Mouse (Mus musculus) embryonic facial prominence, embryonic 12.5 days (tissue): ENCODE results near the gene Med18. TPM values are rescaled to one million over a fixed set of nuclear protein-coding genes. Genes with fewer than 3 reads are reported as not detected.

Experiments used
- ATAC-seq: fragments of 200-750 bp; cut with Nextera tagmentation; 2 replicates; pipeline ENCODE4 v1.8.0; 2017; ENCODE audit not compliant: insufficient number of reproducible peaks, insufficient read depth, low FRiP score, low TSS enrichment
- H3K27ac ChIP-seq: fragments of 300-500 bp; sonication (generic); 2 replicates; pipeline ENCODE4 v1.5.1; 2016; ENCODE audit warnings: mild to moderate bottlenecking
- H3K27me3 ChIP-seq: fragments of 300-500 bp; sonication (generic); 2 replicates; pipeline ENCODE4 v1.6.1; 2016; ENCODE audit warnings: mild to moderate bottlenecking, moderate library complexity
- H3K36me3 ChIP-seq: fragments of 300-500 bp; sonication (generic); 2 replicates; pipeline ENCODE4 v1.6.1; 2016; ENCODE audit warnings: mild to moderate bottlenecking
- H3K4me1 ChIP-seq: fragments of 300-500 bp; sonication (generic); 2 replicates; pipeline ENCODE4 v1.6.1; 2016
- H3K4me2 ChIP-seq: fragments of 300-500 bp; sonication (generic); replicated peaks from 2 replicates; pipeline ENCODE4 v1.6.1; 2016; ENCODE audit warnings: mild to moderate bottlenecking, moderate library complexity
- H3K4me3 ChIP-seq: fragments of 300-500 bp; sonication (generic); 2 replicates; pipeline ENCODE4 v1.5.1; 2016; ENCODE audit warnings: mild to moderate bottlenecking
- H3K9ac ChIP-seq: fragments of 300-500 bp; sonication (generic); 2 replicates; pipeline ENCODE4 v1.6.1; 2016; ENCODE audit warnings: mild to moderate bottlenecking, moderate library complexity
- H3K9me3 ChIP-seq: fragments of 300-500 bp; sonication (generic); 2 replicates; pipeline ENCODE4 v1.6.1; 2016; ENCODE audit warnings: mild to moderate bottlenecking, moderate library complexity
- WGBS: fragments of 180-500 bp; shearing (Covaris S2); methylation state at CpG from one replicate; pipeline ENCODE4 v1.1.7; 2016; 5-methylcytosine and 5-hydroxymethylcytosine counted together
- polyA plus RNA-seq: library from polyadenylated mRNA; unstranded; fragments of >200 nt; fragmentation: Nextera tagmentation; extraction: Ambion mirVana; gene quantifications from 2 replicates; pipeline ENCODE4 v1.2.1, GENCODE M21; 2016

Gene Med18
- polyA plus RNA-seq, 1 experiment from 2014 or later = 32.1 TPM

DNA sequence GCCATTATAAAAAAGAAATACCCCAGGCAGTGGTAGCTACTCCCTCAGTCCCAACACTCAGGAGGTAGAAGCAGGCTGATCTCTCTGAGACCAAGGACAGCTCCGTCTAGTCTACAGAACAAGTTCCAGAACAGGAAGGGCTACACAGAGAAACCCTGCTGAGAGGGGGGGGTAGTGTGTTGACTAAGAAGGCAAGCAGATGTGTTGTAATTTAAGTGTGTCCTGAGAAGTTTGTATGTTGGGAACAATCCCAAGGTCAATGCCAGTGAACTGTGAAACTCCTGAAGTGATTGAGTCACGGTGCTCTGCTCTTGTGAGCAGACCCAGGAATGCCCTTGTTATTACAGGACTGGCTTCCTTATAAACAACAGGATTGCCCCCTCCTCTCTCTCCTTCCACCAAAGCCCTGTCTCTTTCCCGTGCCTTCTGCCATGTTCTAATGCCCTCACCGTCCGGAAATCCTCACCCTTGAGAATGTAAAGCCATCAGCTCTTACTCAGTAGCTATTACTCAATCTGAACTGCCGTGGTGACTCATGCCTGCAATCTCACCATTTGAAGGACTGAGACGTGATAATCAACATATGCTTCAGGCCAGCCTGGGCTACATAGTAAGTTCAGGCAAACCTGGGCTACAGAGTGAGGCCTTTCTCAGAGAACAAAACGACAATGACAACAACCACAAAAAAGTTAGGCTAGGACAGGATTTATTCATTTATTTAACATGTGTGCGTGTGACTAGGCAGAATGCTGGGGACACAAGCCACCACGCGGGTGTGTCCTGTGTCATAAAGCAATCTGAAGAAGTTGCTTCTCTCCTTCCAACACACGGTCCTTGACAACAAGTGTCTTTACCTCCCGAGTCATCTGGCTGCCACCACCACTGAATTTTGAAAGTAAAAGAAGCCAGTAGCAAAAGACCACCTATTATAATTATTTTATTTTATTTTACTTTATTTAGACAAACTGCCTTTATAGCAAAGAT, 12.5 kb upstream of the Med18 start:
- no peak overlapping the region for H3K9ac ChIP-seq
- no peak for ATAC-seq
- no peaks in the 10 kb centered on the region for H3K27me3 ChIP-seq
- H3K9me3 ChIP-seq = no peaks in the 10 kb centered on the region
- H3K4me2 ChIP-seq = no peak overlapping the region
- H3K4me3 ChIP-seq = no peak overlapping the region
- H3K4me1 ChIP-seq = no peaks in the 10 kb centered on the region
- H3K36me3 ChIP-seq = no peaks in the 10 kb centered on the region
- no peak overlapping the region for H3K27ac ChIP-seq
- WGBS = 77% methylated on average over 13 of the region's 13 CpGs

DNA sequence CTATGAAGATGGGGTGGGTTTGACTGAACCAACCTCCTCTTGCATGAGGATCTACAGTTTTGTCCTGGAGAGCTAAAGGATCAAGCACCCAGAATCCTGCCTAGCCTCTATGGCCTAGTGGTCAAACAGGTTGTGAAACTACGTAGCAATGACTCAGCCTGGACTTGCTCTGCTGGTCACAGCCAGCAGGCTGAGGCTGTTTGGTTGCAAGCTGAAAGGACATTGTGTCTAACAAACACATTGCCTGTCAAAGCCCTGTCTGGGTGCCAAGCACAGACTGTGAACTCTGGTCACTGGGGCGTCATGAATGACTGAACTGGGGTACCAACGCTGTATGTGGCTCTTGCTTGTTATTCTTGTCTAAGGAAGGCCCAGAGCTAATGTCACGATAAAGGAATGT, 10.9 kb upstream of the Med18 start:
- Histone ChIP-seq H3K4me3 (no peak overlapping the region), H3K9me3 (no peaks in the 10 kb centered on the region), H3K27ac (no peak overlapping the region), H3K27me3 (no peaks in the 10 kb centered on the region), H3K4me2 (no peak overlapping the region), H3K4me1 (peaks cover 9% of the 10 kb centered on the region; the same call in 1 of the 2 replicates), H3K36me3 (no peaks in the 10 kb centered on the region), H3K9ac (no peak overlapping the region)
- 73% methylated on average over 4 of the region's 4 CpGs for WGBS
- ATAC-seq = no peak

DNA sequence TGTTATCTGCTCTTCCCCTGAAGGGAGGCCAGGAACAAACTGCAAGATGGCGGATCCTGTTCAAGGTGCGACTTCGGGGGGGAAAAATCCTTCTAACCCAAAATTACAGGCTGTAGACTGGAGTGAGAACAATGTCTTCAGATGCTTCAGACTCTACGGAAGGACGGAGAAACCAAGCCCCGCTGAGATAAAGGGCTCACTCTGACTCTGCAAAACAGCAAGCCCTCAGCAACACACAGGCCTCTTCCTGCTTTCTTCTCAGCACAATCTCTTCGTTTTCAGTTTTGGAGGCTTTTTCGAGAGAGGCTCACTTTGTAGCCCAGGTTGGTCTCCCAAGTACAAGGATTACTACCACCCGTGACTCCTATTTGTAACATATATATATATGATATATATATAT, 9.7 kb upstream of the Med18 start:
- Histone ChIP-seq H3K4me1 (peaks cover 10% of the 10 kb centered on the region; the same call in 1 of the 2 replicates), H3K27ac (no peak overlapping the region), H3K9me3 (no peaks in the 10 kb centered on the region), H3K4me2 (no peak overlapping the region), H3K27me3 (no peaks in the 10 kb centered on the region), H3K36me3 (no peaks in the 10 kb centered on the region), H3K9ac (no peak overlapping the region), H3K4me3 (no peak overlapping the region)
- WGBS = 87% methylated on average over 9 of the region's 9 CpGs
- no peak for ATAC-seq

DNA sequence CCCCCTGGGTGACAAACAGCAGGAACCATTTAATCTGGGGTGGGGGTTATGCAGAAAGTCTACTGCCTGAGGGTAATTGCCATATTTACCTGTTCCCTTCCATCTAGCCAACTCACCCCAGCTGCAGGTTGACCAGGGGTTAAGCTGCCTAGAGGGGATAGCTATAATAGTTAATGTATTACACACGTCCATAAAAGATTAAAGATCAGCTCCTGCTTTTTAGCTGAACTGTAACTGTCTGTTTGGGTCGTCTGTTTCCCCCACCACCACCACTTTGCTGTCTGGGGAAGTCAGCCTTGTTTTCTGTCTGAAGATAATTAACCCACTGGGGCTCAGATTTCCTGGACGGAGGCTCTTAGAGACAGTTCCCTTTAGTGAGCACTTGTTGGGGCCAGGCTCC, 6.2 kb upstream of the Med18 start:
- Histone ChIP-seq H3K4me2 (no peak overlapping the region), H3K4me1 (peaks cover 10% of the 10 kb centered on the region; the same call in 1 of the 2 replicates), H3K9me3 (no peaks in the 10 kb centered on the region), H3K9ac (no peak overlapping the region), H3K36me3 (no peaks in the 10 kb centered on the region), H3K4me3 (no peak overlapping the region), H3K27me3 (no peaks in the 10 kb centered on the region), H3K27ac (no peak overlapping the region)
- 5% methylated on average over 3 of the region's 3 CpGs for WGBS
- no peak for ATAC-seq

DNA sequence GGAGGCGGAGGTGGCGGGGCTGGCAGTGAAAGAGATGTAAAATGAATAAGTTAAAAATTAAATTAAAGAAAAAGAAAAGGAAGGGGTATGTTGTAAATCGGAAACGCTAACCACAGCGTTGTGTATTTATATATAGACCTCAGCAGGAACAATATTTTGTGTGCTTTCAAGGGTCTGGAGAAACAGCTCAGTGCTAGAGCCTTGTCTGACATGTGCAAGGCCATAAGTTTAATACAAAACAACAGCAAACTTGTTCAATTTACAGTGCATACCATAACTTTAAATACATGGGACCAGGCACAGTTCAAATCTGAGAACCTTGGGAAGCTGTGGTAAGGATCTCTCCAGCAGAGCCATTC, 513 bp upstream of the Med18 start:
- peak overlapping the region; percentile 79 for H3K4me3 ChIP-seq
- H3K4me1 ChIP-seq = peaks cover 16% of the 10 kb centered on the region
- H3K27me3 ChIP-seq = no peaks in the 10 kb centered on the region
- H3K4me2 ChIP-seq = peak overlapping the region; percentile 85
- under 1% methylated on average over 5 of the region's 5 CpGs for WGBS
- ATAC-seq = no peak
- H3K9me3 ChIP-seq = no peaks in the 10 kb centered on the region
- 0 out of 2 replicates have a peak overlapping the region, but pooled peaks have one; percentile 80 for H3K27ac ChIP-seq
- H3K36me3 ChIP-seq = peaks cover 18% of the 10 kb centered on the region
- no peak overlapping the region for H3K9ac ChIP-seq

DNA sequence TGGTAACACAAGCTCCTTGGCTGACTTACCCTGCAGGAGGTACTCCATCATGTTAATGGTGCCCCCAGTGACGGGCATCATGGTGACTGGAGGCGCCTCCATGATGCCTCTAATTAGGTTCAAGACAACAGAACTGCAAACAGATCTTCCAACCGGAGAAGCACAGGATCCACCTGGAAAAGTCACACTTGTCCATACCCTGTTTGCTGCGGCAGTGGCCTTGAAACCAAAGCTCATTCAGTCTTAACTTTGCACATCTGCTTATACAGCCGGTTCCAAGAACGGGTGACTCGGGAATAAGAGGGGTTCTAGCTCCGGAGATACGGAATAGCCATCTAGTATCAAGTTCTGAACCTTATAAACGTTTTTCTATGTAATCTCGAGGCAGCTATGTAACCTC, 885 bp downstream of the Med18 start:
- H3K9ac ChIP-seq = peak overlapping the region; percentile 75
- peak overlapping the region; percentile 85 for H3K4me2 ChIP-seq
- no peak overlapping the region for H3K27ac ChIP-seq
- H3K27me3 ChIP-seq = no peaks in the 10 kb centered on the region
- peaks cover 28% of the 10 kb centered on the region for H3K36me3 ChIP-seq
- no peak for ATAC-seq
- peaks cover 16% of the 10 kb centered on the region for H3K4me1 ChIP-seq
- 8% methylated on average over 11 of the region's 11 CpGs for WGBS
- no peaks in the 10 kb centered on the region for H3K9me3 ChIP-seq
- peak overlapping the region; percentile 79 for H3K4me3 ChIP-seq

DNA sequence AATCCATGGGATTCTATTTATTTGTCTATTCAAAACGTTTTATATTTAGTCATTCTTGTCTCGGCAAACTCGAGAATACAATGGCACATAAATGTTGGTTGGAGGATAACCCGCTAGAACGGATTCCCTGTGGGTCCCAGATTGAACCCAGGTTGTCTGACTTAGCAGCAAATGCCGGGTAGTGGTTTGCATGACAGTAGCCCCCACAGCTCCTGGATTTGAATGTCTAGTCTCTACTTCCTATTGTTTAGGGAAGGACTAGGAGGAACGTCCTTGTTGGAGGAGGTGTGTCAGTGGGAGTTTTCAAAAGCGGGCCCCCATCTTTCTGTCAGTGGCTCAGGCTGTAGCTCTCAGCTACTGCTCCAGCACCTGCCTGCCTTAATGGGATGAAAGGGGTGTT, 3.5 kb downstream of the Med18 start:
- Histone ChIP-seq H3K27ac (no peak overlapping the region), H3K4me2 (no peak overlapping the region), H3K4me1 (peaks cover 16% of the 10 kb centered on the region), H3K4me3 (no peak overlapping the region), H3K9me3 (no peaks in the 10 kb centered on the region), H3K27me3 (no peaks in the 10 kb centered on the region), H3K36me3 (peaks cover 33% of the 10 kb centered on the region), H3K9ac (no peak overlapping the region)
- WGBS = 91% methylated on average over 8 of the region's 8 CpGs
- no peak for ATAC-seq

DNA sequence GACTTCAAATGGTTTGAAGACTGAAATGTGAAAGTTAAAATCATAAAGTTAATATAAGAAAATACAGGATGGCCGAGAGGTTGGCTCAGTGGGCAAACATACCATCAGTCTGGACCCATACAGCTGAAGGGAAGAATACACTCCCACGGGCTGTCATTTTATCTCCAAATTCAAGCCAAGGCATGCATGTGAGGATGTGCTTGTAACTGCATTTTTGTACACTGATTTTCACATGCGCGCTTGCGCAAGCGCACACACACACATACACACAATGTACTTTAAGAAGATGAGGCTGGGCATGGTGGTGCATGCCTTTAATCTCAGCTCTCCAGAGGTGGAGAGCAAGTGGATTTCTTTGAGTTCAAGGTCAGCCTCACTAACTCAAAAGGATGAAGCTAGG, 8.2 kb downstream of the Med18 start:
- no peak overlapping the region for H3K27ac ChIP-seq
- 87% methylated on average over 6 of the region's 6 CpGs for WGBS
- ATAC-seq = no peak
- H3K4me2 ChIP-seq = no peak overlapping the region
- peaks cover 28% of the 10 kb centered on the region for H3K36me3 ChIP-seq
- no peaks in the 10 kb centered on the region for H3K9me3 ChIP-seq
- H3K4me1 ChIP-seq = no peaks in the 10 kb centered on the region
- no peak overlapping the region for H3K9ac ChIP-seq
- no peak overlapping the region for H3K4me3 ChIP-seq
- no peaks in the 10 kb centered on the region for H3K27me3 ChIP-seq

DNA sequence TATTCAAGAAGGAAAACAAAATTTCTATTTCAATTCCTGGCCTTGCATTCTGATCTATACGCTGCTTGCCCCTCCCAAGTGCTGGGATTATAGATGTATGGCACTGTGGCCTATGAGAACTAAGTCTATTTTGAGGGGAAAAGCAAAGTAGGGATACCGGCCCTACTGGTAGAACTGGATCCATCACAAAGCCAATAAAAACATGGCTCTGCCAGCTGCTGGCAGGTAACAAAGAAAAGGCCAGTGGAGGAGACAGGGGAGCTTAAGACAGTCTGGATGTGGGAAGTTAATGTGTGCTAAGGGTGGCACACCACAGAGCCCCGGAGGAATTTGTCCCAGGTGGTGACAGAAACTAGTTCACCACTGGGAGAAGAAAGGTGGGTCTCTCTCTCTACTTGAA, 8.6 kb downstream of the Med18 start:
- peaks cover 24% of the 10 kb centered on the region for H3K36me3 ChIP-seq
- no peak overlapping the region for H3K9ac ChIP-seq
- H3K27ac ChIP-seq = no peak overlapping the region
- 86% methylated on average over 3 of the region's 3 CpGs for WGBS
- no peak for ATAC-seq
- no peaks in the 10 kb centered on the region for H3K27me3 ChIP-seq
- H3K4me1 ChIP-seq = no peaks in the 10 kb centered on the region
- no peak overlapping the region for H3K4me3 ChIP-seq
- no peaks in the 10 kb centered on the region for H3K9me3 ChIP-seq
- H3K4me2 ChIP-seq = no peak overlapping the region

DNA sequence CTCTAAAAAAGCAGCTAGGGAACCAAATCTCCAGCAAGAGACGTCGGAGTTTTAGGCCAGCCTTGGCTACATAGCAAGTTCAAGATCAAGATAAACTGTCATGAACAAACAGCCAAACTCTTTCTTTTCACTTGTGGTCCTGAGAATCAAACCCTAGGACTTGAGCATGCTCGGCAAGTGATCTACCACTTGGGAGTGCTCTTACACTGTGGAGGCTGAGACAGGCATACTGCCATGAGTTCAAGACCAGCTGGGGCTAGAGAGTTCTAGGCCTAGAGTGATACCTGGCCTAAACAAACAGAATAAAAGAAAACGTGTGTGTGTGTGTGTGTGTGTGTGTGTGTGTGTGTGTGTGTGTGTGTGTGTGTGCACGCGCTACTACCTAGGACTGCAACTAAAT, 9.5 kb downstream of the Med18 start:
- Histone ChIP-seq H3K36me3 (peaks cover 14% of the 10 kb centered on the region), H3K27ac (no peak overlapping the region), H3K4me1 (no peaks in the 10 kb centered on the region), H3K9me3 (no peaks in the 10 kb centered on the region), H3K4me2 (no peak overlapping the region), H3K27me3 (no peaks in the 10 kb centered on the region), H3K9ac (no peak overlapping the region), H3K4me3 (no peak overlapping the region)
- no peak for ATAC-seq
- 81% methylated on average over 5 of the region's 6 CpGs for WGBS

DNA sequence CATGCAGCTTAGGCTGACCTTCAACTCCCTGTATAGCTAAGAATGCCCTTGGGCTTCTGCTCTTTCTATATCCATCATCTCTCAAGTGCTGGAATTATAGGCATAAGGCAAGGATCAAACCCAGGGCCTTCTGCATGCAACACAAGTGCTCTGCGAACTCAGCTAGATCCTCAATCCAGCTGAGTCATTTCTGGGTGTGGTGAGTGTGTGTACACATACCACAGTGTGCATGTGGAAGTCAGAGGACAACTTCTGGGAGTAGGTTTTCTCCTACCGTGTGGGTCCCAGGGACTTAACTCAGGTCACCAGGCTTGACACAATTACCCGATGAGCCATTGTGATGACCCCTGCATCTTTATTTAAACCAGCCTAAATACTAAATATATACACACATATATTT, 13.9 kb downstream of the Med18 start:
- H3K36me3 ChIP-seq = no peaks in the 10 kb centered on the region
- WGBS = 80% methylated on average over 3 of the region's 3 CpGs
- no peak for ATAC-seq
- no peaks in the 10 kb centered on the region for H3K4me1 ChIP-seq
- H3K27me3 ChIP-seq = no peaks in the 10 kb centered on the region
- no peaks in the 10 kb centered on the region for H3K9me3 ChIP-seq
- no peak overlapping the region for H3K4me3 ChIP-seq
- no peak overlapping the region for H3K9ac ChIP-seq
- no peak overlapping the region for H3K27ac ChIP-seq
- H3K4me2 ChIP-seq = no peak overlapping the region

DNA sequence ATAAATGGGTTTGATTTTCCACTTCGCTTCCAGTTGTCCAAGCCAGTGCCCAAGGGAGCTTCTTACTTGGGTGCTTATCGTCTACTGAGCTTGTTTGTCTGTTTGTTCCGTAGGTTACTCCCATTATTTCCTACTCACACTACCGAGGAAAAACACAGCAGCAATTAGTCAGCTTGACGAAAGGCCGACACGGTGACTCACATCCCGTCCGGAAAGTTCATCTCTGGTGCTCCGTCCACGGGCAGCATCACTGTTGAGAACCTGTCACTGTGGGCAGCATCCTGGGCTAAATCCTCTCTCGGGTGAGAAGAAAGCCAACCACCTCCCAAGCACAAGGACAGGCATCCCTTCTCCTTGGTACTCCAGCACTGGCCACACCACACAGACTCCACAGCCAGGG, 17.6 kb downstream of the Med18 start:
- Histone ChIP-seq H3K4me1 (no peaks in the 10 kb centered on the region), H3K4me3 (no peak overlapping the region), H3K4me2 (no peak overlapping the region), H3K9me3 (no peaks in the 10 kb centered on the region), H3K9ac (no peak overlapping the region), H3K27me3 (no peaks in the 10 kb centered on the region), H3K36me3 (no peaks in the 10 kb centered on the region), H3K27ac (no peak overlapping the region)
- WGBS = 88% methylated on average over 12 of the region's 12 CpGs
- no peak for ATAC-seq
